In the genomic region with DNA sequence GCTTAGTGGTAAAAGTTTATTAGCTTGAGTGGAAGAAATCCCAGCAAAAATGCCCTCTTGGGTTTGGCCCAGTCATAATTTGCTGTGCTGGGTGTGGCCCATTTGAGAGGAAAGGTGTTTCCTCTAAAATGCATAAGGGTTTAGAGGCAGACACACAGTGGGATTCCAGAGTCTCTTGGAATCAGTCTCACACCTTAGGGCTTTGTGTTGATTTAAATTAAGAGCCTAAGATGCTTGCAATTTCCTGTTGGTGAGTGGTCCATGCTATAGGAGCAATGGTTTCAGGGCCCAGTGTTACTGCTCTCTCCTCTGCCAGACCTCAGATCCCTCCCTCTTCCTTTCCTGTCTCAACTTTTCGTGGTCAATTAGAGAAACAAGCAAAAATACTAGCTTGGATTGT, we compare ENCODE assay signal across 14 mouse cellular contexts. TPM values are rescaled to one million over a fixed set of nuclear protein-coding genes. Genes with fewer than 3 reads are reported as not detected.
DNase-seq lines count a peak whose midpoint lies in the region; ATAC-seq and TF ChIP-seq lines count a peak whose summit lies in the region.
"Had no signal": no experiment of that assay in that cellular context is flagged by ENCODE, and none has a peak within 500 bp of the region (broad histone marks: within the 10 kb centered on the region; RNA-seq: fewer than 3 reads in every experiment).

No protein-coding gene starts in this region.

- H3K4me2 ChIP-seq in heart, postnatal 0 days (ENCODE audit: low read depth, low read length), result peak overlapping the region; percentile 4; the same call in 1 of the 2 replicates
- no peak overlapping the region for H3K4me2 ChIP-seq in embryonic facial prominence, embryonic 14.5 days (ENCODE audit: low read depth, low read length)
- H3K4me2 ChIP-seq in liver, embryonic 16.5 days (ENCODE audit: low read depth, low read length), result peak overlapping the region; percentile 71
- H3K4me2 ChIP-seq: embryonic facial prominence, embryonic 12.5 days; hindbrain, embryonic 12.5 days had no signal

- H3K4me1 ChIP-seq in heart, postnatal 0 days (ENCODE audit: control insufficient read depth, insufficient read depth), result peaks cover 38% of the 10 kb centered on the region
- peaks cover 40% of the 10 kb centered on the region for H3K4me1 ChIP-seq in embryonic facial prominence, embryonic 14.5 days (ENCODE audit: control insufficient read depth, insufficient read depth, low read length)
- peaks cover 81% of the 10 kb centered on the region for H3K4me1 ChIP-seq in liver, embryonic 16.5 days (ENCODE audit: control insufficient read depth, low read depth, low read length)

- peak overlapping the region; percentile 71 for H3K27ac ChIP-seq in heart, postnatal 0 days (ENCODE audit: low read depth)
- 0 out of 2 replicates have a peak overlapping the region, but pooled peaks have one; percentile 48 for H3K27ac ChIP-seq in embryonic facial prominence, embryonic 14.5 days (replicated peaks; ENCODE audit: low read depth, low read length)
- peak overlapping the region; percentile 78 for H3K27ac ChIP-seq in liver, embryonic 16.5 days (ENCODE audit: low read length)
- H3K27ac ChIP-seq: embryonic facial prominence, embryonic 12.5 days; hindbrain, embryonic 12.5 days had no signal

- no peak for ATAC-seq in heart, postnatal 0 days (ENCODE audit: insufficient read depth, low read depth)
- ATAC-seq in embryonic facial prominence, embryonic 14.5 days (ENCODE audit: low read depth), result no peak
- no peak for ATAC-seq in liver, embryonic 16.5 days (ENCODE audit: low read depth)
- no peak for ATAC-seq in monocyte, adult 5-6 weeks (replicated peaks; ENCODE audit: insufficient number of reproducible peaks, low FRiP score, low TSS enrichment, poor library complexity, severe bottlenecking)

- no peak for DNase-seq in heart, postnatal 0 days (ENCODE audit: low spot score)
- DNase-seq in heart, postnatal 4 days, result no peak
- DNase-seq in ES-CJ7 (ENCODE audit: low read depth, low spot score), result peak; percentile 71
- no peak for DNase-seq in embryonic facial prominence, embryonic 14.5 days (ENCODE audit: low spot score)
- DNase-seq in right cerebral cortex, postnatal 4 days, result no peak
- DNase-seq: cerebellum, adult 11 months had no signal

- H3K27me3 ChIP-seq in heart, postnatal 0 days (ENCODE audit: control insufficient read depth, insufficient read depth, low read length), result no peaks in the 10 kb centered on the region
- H3K27me3 ChIP-seq in embryonic facial prominence, embryonic 14.5 days (replicated peaks; ENCODE audit: control insufficient read depth, insufficient read depth, low read length), result no peaks in the 10 kb centered on the region
- no peaks in the 10 kb centered on the region for H3K27me3 ChIP-seq in liver, embryonic 16.5 days (ENCODE audit: control insufficient read depth, insufficient read depth, low read depth, low read length)
- H3K27me3 ChIP-seq: embryonic facial prominence, embryonic 12.5 days; hindbrain, embryonic 12.5 days had no signal

- TF ChIP-seq EP300 in heart, postnatal 0 days (IDR thresholded peaks at IDR 0.05; ENCODE audit: low read depth), result no peak

- WGBS in heart, postnatal 0 days, result 38% methylated on average over 1 of the region's 1 CpGs
- WGBS in embryonic facial prominence, embryonic 14.5 days, result 48% methylated on average over 1 of the region's 1 CpGs
- 0% methylated on average over 1 of the region's 1 CpGs for WGBS in liver, embryonic 16.5 days (ENCODE audit: insufficient replicate concordance)

- TF ChIP-seq CTCF in heart, postnatal 0 days (IDR thresholded peaks at IDR 0.05; ENCODE audit: low read depth), result no peak

- no peak overlapping the region for H3K9ac ChIP-seq in heart, postnatal 0 days (replicated peaks; ENCODE audit: low read depth, low read length)
- no peak overlapping the region for H3K9ac ChIP-seq in embryonic facial prominence, embryonic 14.5 days (ENCODE audit: low read depth, low read length)
- peak overlapping the region; percentile 42 for H3K9ac ChIP-seq in liver, embryonic 16.5 days (ENCODE audit: low read depth, low read length)
- H3K9ac ChIP-seq: embryonic facial prominence, embryonic 12.5 days; hindbrain, embryonic 12.5 days; lung, embryonic 14.5 days had no signal

- peaks cover 22% of the 10 kb centered on the region for H3K36me3 ChIP-seq in heart, postnatal 0 days (replicated peaks; ENCODE audit: control insufficient read depth, insufficient read depth, low read length)
- H3K36me3 ChIP-seq in embryonic facial prominence, embryonic 14.5 days (ENCODE audit: control insufficient read depth, insufficient read depth, low read length), result peaks cover 14% of the 10 kb centered on the region
- peaks cover 13% of the 10 kb centered on the region for H3K36me3 ChIP-seq in liver, embryonic 16.5 days (ENCODE audit: control insufficient read depth, insufficient read depth)

- no peaks in the 10 kb centered on the region for H3K9me3 ChIP-seq in heart, postnatal 0 days (replicated peaks; ENCODE audit: control insufficient read depth, low read length)
- H3K9me3 ChIP-seq in embryonic facial prominence, embryonic 14.5 days (ENCODE audit: control insufficient read depth, low read length), result no peaks in the 10 kb centered on the region
- H3K9me3 ChIP-seq in liver, embryonic 16.5 days (replicated peaks; ENCODE audit: control insufficient read depth, low read length), result no peaks in the 10 kb centered on the region
- H3K9me3 ChIP-seq: embryonic facial prominence, embryonic 12.5 days; G1E; hindbrain, embryonic 12.5 days had no signal

- H3K4me3 ChIP-seq in heart, postnatal 0 days (ENCODE audit: low read depth, low read length), result no peak overlapping the region
- H3K4me3 ChIP-seq in embryonic facial prominence, embryonic 14.5 days (ENCODE audit: low read depth, low read length), result no peak overlapping the region
- H3K4me3 ChIP-seq in liver, embryonic 16.5 days (ENCODE audit: low read depth, low read length), result peak overlapping the region; percentile 88
- H3K4me3 ChIP-seq: embryonic facial prominence, embryonic 12.5 days; hindbrain, embryonic 12.5 days had no signal

RNA-seq across cellular contexts. Expression of gene Adipor1, which starts 4.0 kb away (rescaled TPM):
- total RNA-seq in heart, postnatal 0 days (2014; rRNA removed; ENCODE audit: low replicate concordance), result 210 and 238 TPM in 2 replicates
- 123 and 124 TPM in 2 replicates for polyA plus RNA-seq in heart, postnatal 0 days (2015; fragmentation: Nextera tagmentation; extraction: Ambion mirVana)
- 100 to 1,000 TPM; 126 to 130 TPM for total RNA-seq in heart, postnatal 4 days (2021)
- polyA plus RNA-seq in embryonic facial prominence, embryonic 14.5 days (2014; fragmentation: Nextera tagmentation; extraction: Ambion mirVana), result 97.2 and 102 TPM in 2 replicates
- 163 and 174 TPM in 2 replicates for polyA plus RNA-seq in liver, embryonic 16.5 days (2015; fragmentation: Nextera tagmentation; extraction: Ambion mirVana)
- 133 to 190 TPM (median 182 TPM) in 3 replicates for total RNA-seq in monocyte, adult 5-6 weeks (2017)

RNA-seq across cellular contexts. Expression of gene Cyb5r1, which starts 13.8 kb away (rescaled TPM):
- total RNA-seq in heart, postnatal 0 days (2014; rRNA removed; ENCODE audit: low replicate concordance), result 34.4 and 40.0 TPM in 2 replicates
- polyA plus RNA-seq in heart, postnatal 0 days (2015; fragmentation: Nextera tagmentation; extraction: Ambion mirVana), result 32.9 and 33.9 TPM in 2 replicates
- total RNA-seq in heart, postnatal 4 days (2021), result 10 to 100 TPM; 31.0 to 31.1 TPM
- 29.9 and 31.5 TPM in 2 replicates for polyA plus RNA-seq in embryonic facial prominence, embryonic 14.5 days (2014; fragmentation: Nextera tagmentation; extraction: Ambion mirVana)
- 18.3 and 19.2 TPM in 2 replicates for polyA plus RNA-seq in liver, embryonic 16.5 days (2015; fragmentation: Nextera tagmentation; extraction: Ambion mirVana)
- total RNA-seq in monocyte, adult 5-6 weeks (2017), result 56.4 to 76.4 TPM (median 62.0 TPM) in 3 replicates

RNA-seq across cellular contexts. Expression of gene 4933406M09Rik, which starts 33.4 kb away (rescaled TPM):
- total RNA-seq in heart, postnatal 0 days (2014; rRNA removed; ENCODE audit: low replicate concordance), result not detected in 2 replicates
- not detected in 2 replicates for polyA plus RNA-seq in heart, postnatal 0 days (2015; fragmentation: Nextera tagmentation; extraction: Ambion mirVana)
- total RNA-seq in heart, postnatal 4 days (2021), result not detected
- polyA plus RNA-seq in embryonic facial prominence, embryonic 14.5 days (2014; fragmentation: Nextera tagmentation; extraction: Ambion mirVana), result not detected in 2 replicates
- polyA plus RNA-seq in liver, embryonic 16.5 days (2015; fragmentation: Nextera tagmentation; extraction: Ambion mirVana), result not detected in 2 replicates
- not detected in 3 replicates for total RNA-seq in monocyte, adult 5-6 weeks (2017)
- total RNA-seq: adrenal gland, adult 18-20 months; layer of hippocampus, adult 18-20 months had no signal
- polyA plus RNA-seq: embryonic facial prominence, embryonic 12.5 days; G1E; hindbrain, embryonic 12.5 days; lung, embryonic 14.5 days had no signal

RNA-seq across cellular contexts. Expression of gene Klhl12, which starts 36.2 kb away (rescaled TPM):
- total RNA-seq in heart, postnatal 0 days (2014; rRNA removed; ENCODE audit: low replicate concordance), result 15.9 and 17.5 TPM in 2 replicates
- polyA plus RNA-seq in heart, postnatal 0 days (2015; fragmentation: Nextera tagmentation; extraction: Ambion mirVana), result 13.6 and 13.9 TPM in 2 replicates
- total RNA-seq in heart, postnatal 4 days (2021), result 10 to 100 TPM; 18.5 to 18.7 TPM
- polyA plus RNA-seq in embryonic facial prominence, embryonic 14.5 days (2014; fragmentation: Nextera tagmentation; extraction: Ambion mirVana), result 24.6 and 24.7 TPM in 2 replicates
- polyA plus RNA-seq in liver, embryonic 16.5 days (2015; fragmentation: Nextera tagmentation; extraction: Ambion mirVana), result 33.5 and 34.9 TPM in 2 replicates
- total RNA-seq in monocyte, adult 5-6 weeks (2017), result 21.9 to 33.3 TPM (median 32.5 TPM) in 3 replicates

RNA-seq across cellular contexts. Expression of gene Tmem183a, which starts 57.4 kb away (rescaled TPM):
- 51.8 and 59.8 TPM in 2 replicates for total RNA-seq in heart, postnatal 0 days (2014; rRNA removed; ENCODE audit: low replicate concordance)
- polyA plus RNA-seq in heart, postnatal 0 days (2015; fragmentation: Nextera tagmentation; extraction: Ambion mirVana), result 30.1 and 31.1 TPM in 2 replicates
- 10 to 100 TPM; 33.8 to 42.5 TPM for total RNA-seq in heart, postnatal 4 days (2021)
- polyA plus RNA-seq in embryonic facial prominence, embryonic 14.5 days (2014; fragmentation: Nextera tagmentation; extraction: Ambion mirVana), result 75.3 and 78.0 TPM in 2 replicates
- polyA plus RNA-seq in liver, embryonic 16.5 days (2015; fragmentation: Nextera tagmentation; extraction: Ambion mirVana), result 48.7 and 51.6 TPM in 2 replicates
- 65.8 to 73.9 TPM (median 67.8 TPM) in 3 replicates for total RNA-seq in monocyte, adult 5-6 weeks (2017)
